Mouse (Mus musculus): ENCODE results near the gene Ucma.

Gene Ucma

GRCm38 (mm10) chr2:5011898-5012490, 36.1 kb downstream of the Ucma start:
- DNase-seq, result no peak

GRCm38 (mm10) chr2:5012491-5013324, 36.8 kb downstream of the Ucma start, which contains the start of gene Mcm10:
Mcm10 (minus strand) TSS chr2:5012791.
- DNase-seq, result peak; percentile 83

- DNase-seq, result no peak
These were observed 38.7 kb downstream of the Ucma start for GRCm38 (mm10) chr2:5014616-5015015.

GRCm38 (mm10) chr2:5015527-5015926, 39.6 kb downstream of the Ucma start:
- DNase-seq, result no peak

- no peak for DNase-seq
These were observed 41.0 kb downstream of the Ucma start for GRCm38 (mm10) chr2:5016922-5017321.

GRCm38 (mm10) chr2:5019708-5020107, 43.8 kb downstream of the Ucma start:
- DNase-seq, result no peak

GRCm38 (mm10) chr2:5023275-5023674, 47.4 kb downstream of the Ucma start:
- DNase-seq, result no peak

GRCm38 (mm10) chr2:5023699-5024399, 47.9 kb downstream of the Ucma start:
- DNase-seq, result no peak

- DNase-seq, result no peak
These were observed 49.3 kb downstream of the Ucma start for GRCm38 (mm10) chr2:5025162-5025733.

GRCm38 (mm10) chr2:5027057-5027456, 51.1 kb downstream of the Ucma start:
- no peak for DNase-seq

- DNase-seq, result no peak
These were observed 52.1 kb downstream of the Ucma start for GRCm38 (mm10) chr2:5028047-5028446.

- DNase-seq, result no peak
These were observed 53.9 kb downstream of the Ucma start for GRCm38 (mm10) chr2:5029808-5030207.

GRCm38 (mm10) chr2:5031215-5031614, 55.3 kb downstream of the Ucma start:
- peak; percentile 67 for DNase-seq

GRCm38 (mm10) chr2:5032665-5033064, 56.7 kb downstream of the Ucma start:
- no peak for DNase-seq

GRCm38 (mm10) chr2:5033546-5034420, 57.9 kb downstream of the Ucma start:
- no peak for DNase-seq

- no peak for DNase-seq
These were observed 58.9 kb downstream of the Ucma start for GRCm38 (mm10) chr2:5034801-5035200.

GRCm38 (mm10) chr2:5035241-5035640, 59.3 kb downstream of the Ucma start:
- no peak for DNase-seq
